Mouse (Mus musculus): ENCODE data around the gene Gm5065. TPM values are rescaled to one million over a fixed set of nuclear protein-coding genes. Genes with fewer than 3 reads are reported as not detected.

The Gm5065 gene
- total RNA-seq (2021): not detected
- long read RNA-seq, experiment 1: 0 reads
- long read RNA-seq, experiment 2: 0 reads

GRCm38 (mm10) chr7:5350237-5350636 lies at the start of gene Gm5065:
TSS of gene Gm5065 (plus strand) at chr7:5350537.
- DNase-seq (ENCODE audit: low spot score in 2 of 2): no peak

- no peak for DNase-seq (ENCODE audit: low spot score in 2 of 2)
Observed at GRCm38 (mm10) chr7:5327511-5327910, 22.8 kb upstream of the Gm5065 start.

GRCm38 (mm10) chr7:5350935-5351334 lies 598 bp downstream of the Gm5065 start, which contains the start of gene Nlrp2:
TSS of gene Nlrp2 (minus strand) at chr7:5351035.
- no peak for DNase-seq (ENCODE audit: low spot score in 2 of 2)

- DNase-seq (ENCODE audit: low spot score in 2 of 2): no peak
Observed at GRCm38 (mm10) chr7:5363599-5363998, 13.3 kb downstream of the Gm5065 start.

- DNase-seq (ENCODE audit: low spot score in 2 of 2): no peak
Observed at GRCm38 (mm10) chr7:5366724-5367123, 16.4 kb downstream of the Gm5065 start.

GRCm38 (mm10) chr7:5406201-5406600 lies 55.9 kb downstream of the Gm5065 start:
- no peak for DNase-seq (ENCODE audit: low spot score in 2 of 2)

Other genes with a start within 250 kb of the Gm5065 start
- gene Rfpl4, start 233.6 kb upstream of the Gm5065 start, total RNA-seq (2021): not detected
- under 1 TPM; 0.49 to 0.68 TPM for gene Rasl2-9, start 224.6 kb upstream of the Gm5065 start, total RNA-seq (2021)
- not detected for gene Vmn1r55, start 200.9 kb upstream of the Gm5065 start, total RNA-seq (2021)
- not detected for gene Vmn1r56, start 153.8 kb upstream of the Gm5065 start, total RNA-seq (2021)
- gene Vmn1r57, start 132.0 kb upstream of the Gm5065 start, total RNA-seq (2021): not detected
- not detected for gene Nlrp2, start 498 bp downstream of the Gm5065 start, total RNA-seq (2021)
- gene Vmn1r58, start 62.9 kb downstream of the Gm5065 start, total RNA-seq (2021): not detected
- not detected for gene Vmn1r59, start 106.2 kb downstream of the Gm5065 start, total RNA-seq (2021)
- gene Vmn2r28, start 143.4 kb downstream of the Gm5065 start, total RNA-seq (2021): not detected
- not detected for gene Vmn1r60, start 196.8 kb downstream of the Gm5065 start, total RNA-seq (2021)